Mouse (Mus musculus): ENCODE measurements at regions not wholly inside any gene's neighbourhood (a gene's known extent, or its start where the extent isn't known, plus 50 kb on each side); places are given as distances from the start of the nearest gene placed in this dataset.

GRCm38 (mm10) chr15:63678921-63679320 lies 166.1 kb downstream of the Gsdmc2 start:
- TF ChIP-seq MXI1 (IDR thresholded peaks at IDR 0.05; ENCODE audit: low read depth, low read length) (no peak), ZMIZ1 (IDR thresholded peaks at IDR 0.05; ENCODE audit: low read depth, low read length) (no peak), POLR2A (IDR thresholded peaks at IDR 0.05; ENCODE audit: control insufficient read depth in 1 of 2, insufficient read depth in 1 of 2, low read depth in 1 of 2, low read length in 2 of 2, poor library complexity in 1 of 2) (no peak), CTCF (IDR thresholded peaks at IDR 0.05 in 2 of 3, conservative IDR thresholded peaks at IDR 0.05 in 1 of 3; ENCODE audit: control insufficient read depth in 1 of 3, insufficient read depth in 1 of 3, low read depth in 2 of 3, low read length in 3 of 3, poor library complexity in 1 of 3, severe bottlenecking in 1 of 3) (no peak), NRF1 (IDR thresholded peaks at IDR 0.05; ENCODE audit: insufficient read depth, low read depth, low read length, poor library complexity, severe bottlenecking) (no peak), MAX (IDR thresholded peaks at IDR 0.05; ENCODE audit: low read length) (no peak)
